Mouse (Mus musculus) thymus, postnatal 4 days (tissue): ENCODE measurements at regions not wholly inside any gene's neighbourhood (a gene's known extent, or its start where the extent isn't known, plus 50 kb on each side); places are given as distances from the start of the nearest gene placed in this dataset.

ENCODE experiments used
- DNase-seq: peaks from one replicate; pipeline ENCODE4 v3.0.0; 2021

GRCm38 (mm10) chr12:25323171-25323570, 226.2 kb upstream of the Id2 start:
- DNase-seq: no peak

DNA sequence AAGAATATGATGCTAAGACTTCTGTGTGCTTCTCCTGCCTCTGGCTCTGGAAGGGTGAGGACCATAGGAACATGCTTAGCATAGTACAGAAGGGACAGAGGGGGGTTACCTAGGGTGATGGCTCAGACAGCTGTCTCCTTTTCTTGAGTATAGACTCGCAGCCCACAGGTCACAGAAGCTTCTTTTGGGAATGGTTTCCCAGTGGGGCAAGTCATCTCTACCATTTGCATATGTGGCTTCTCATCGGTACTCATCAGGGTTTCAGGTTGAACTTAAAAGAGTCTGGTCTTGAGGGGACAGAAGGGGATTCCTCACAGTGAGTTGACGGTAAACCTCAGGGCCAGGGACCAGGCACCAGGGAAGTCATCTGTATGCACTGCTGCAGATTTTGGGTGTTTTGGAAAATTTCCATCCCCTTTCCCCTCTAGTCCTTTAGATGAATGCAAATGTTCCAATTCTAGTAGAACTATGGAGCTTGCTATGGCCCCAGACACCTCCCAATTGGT, 223.4 kb upstream of the Id2 start:
- no peak for DNase-seq

DNA sequence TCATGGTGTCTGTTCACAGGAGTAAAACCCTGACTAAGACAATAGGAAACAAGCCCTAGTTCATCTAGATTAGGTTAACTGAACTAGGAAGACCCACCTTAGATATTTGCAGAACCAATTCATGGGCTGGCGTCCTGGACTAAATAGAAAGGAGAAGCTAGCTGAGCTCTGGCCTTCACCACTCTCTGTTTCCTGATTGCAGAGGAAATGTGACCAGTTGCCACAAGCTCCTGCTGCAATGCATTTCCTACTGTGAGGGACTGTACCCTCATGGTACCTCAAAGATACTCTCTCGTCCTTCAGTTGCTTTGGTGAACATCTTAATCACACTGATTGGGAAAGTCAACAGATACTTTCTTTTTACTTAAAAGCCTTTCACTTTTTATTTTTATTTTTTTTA, 222.9 kb upstream of the Id2 start:
- no peak for DNase-seq

DNA sequence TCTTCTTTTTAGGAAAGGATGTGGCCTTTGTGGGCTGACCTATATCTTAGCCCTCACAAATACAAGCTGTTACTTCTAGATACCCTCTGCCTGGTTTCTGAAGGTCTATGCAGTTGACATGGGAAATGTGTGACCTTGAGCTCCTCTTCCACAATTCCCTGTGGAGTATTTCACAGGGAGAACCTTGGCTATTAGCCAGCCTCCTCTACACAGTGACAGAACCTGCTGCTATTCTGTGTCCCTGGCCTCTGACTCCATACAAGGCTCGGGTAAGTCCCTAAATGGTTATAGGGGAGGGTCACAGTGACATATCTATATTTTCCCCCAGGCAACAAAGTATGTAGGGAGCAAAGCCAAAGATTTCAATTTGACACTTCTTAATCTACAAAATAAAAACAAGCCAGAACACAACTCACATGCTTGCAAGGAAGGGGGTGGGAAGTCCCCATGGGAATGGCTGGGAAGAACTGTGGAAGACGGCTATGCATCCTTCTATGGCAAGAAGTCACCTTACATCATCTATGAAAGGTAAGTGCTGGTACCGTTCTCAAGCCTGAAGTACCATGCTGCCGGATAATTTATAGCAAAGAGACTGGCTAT, 221.2 kb upstream of the Id2 start:
- no peak for DNase-seq

GRCm38 (mm10) chr12:25315969-25316368, 219.0 kb upstream of the Id2 start:
- DNase-seq: peak; percentile 36

GRCm38 (mm10) chr12:25313212-25313611, 216.3 kb upstream of the Id2 start:
- DNase-seq: no peak

GRCm38 (mm10) chr12:25312390-25312789, 215.4 kb upstream of the Id2 start:
- no peak for DNase-seq

DNA sequence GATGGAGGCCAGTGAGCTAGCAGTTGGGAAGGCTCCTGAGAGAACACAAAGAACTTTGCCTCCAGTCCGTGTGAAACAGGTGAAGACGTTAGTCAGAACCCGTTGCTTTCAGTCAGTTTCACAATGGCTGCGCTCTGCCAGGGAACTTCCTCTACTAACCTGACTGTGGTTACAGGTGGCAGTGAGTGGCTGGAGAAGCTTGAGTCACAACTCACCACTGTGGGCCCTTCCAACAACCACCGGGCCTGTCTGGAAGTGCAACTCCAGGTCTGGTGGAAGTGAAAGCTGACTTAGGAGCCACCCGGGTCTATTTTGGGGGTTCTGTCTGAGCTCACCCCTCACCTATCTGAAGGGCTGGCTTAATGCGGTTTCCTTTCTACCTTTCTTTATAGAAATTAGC, 214.8 kb upstream of the Id2 start:
- DNase-seq: peak; percentile 50

DNA sequence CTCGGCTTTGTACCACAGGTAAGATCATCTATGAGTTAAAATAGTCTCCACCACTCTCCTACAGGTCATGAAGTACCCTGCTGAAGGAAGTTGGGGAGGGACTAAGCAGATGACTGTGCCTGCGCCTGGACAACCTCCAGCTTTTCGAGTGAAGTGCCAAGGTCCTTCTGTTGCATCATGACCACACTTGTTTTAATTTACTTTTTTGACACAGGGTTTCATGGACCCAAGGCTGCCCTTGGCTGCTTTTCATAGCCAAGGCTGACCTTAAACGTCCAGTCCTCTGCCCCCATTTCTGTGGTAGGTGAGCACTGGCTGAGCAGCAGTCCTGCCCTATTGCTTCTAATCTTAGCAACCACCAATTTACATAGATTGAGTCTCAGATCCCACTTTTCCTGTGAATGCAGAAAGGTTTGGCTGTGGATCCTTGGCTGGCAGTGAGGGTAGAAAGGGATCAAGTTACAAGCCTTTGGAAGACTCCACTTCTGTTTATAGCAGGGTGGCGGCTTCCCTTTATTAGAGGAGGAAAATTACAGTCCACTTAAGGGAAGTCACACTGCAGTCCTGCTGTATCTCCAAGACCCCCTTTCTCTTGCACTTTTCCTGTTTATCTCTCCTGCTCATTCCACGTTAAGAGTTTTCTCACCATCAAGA, 213.5 kb upstream of the Id2 start:
- no peak for DNase-seq

- DNase-seq: no peak
Observed at GRCm38 (mm10) chr12:25309234-25309633, 212.3 kb upstream of the Id2 start.

DNA sequence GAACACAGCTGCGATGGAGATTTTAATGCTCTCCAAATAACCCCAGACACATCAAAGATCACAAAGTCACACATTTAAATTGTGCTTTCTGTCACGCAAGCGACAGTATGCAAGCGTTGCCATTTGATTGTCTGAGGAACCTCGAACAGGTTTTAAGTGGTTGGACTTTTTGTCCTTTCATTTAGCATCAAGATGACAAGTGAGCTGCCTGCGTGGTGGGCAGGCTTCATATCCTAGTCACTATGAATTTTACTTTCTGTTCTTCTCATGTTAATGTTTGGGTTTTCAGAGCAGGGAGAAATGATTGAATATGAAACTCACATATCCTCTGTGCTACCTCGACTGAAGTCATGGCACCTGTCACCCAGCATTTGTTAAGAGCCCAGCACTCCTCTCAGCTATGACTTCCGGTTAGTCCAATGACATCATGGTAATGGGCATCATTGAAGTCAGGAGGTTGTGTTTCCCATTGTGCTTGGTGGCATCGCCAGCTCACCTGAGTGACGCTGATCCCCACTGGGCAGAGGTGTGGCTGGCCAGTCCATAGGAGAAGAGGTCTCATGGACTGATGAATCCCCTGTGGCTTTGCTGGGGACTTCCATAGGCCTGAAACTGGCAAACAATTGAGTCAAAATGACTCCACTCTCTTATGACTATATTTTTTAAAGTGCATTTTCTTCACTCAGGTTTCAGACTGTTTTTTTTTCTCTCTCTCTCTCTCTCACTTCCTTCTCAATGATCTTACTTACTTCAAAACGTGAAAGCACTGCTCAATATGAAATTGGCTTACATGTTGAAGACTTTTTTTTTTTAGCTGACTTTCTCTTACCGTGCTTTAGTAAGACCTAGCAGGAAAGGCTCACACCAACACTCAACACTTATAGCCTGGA, 209.1 kb upstream of the Id2 start:
- no peak for DNase-seq

DNA sequence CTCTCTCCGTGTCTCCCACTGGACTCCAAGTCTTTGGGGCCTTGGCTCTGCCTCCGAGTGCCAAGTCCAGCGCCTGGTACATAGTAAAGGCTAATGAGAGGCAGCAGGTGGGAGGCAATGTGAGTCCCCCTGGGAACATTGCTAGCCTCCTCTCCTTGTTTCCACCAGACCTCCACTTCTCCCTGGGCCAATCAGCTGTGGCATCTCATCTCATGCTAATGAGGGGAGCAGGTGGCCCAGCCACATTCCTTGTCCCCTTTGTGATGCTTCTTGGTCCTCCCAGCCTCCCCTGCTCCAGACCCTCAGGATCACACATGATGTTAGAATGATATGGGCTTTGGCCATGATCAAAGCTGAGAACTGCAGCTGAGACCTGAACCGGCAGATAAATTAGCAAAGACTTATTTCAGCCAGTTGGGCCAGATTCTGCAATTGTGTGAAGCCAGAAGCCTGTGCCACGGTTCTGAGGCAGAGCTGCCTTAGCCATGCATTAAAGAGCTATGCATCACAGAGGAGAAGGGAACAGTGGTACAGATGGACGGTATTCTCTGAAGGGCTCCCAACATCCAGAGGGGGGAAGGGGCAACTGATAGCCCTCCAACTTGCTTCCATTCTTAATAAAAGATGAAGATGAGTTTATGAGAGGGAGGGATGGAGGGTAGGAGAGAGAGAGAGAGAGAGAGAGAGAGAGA, 208.0 kb upstream of the Id2 start:
- no peak for DNase-seq

DNA sequence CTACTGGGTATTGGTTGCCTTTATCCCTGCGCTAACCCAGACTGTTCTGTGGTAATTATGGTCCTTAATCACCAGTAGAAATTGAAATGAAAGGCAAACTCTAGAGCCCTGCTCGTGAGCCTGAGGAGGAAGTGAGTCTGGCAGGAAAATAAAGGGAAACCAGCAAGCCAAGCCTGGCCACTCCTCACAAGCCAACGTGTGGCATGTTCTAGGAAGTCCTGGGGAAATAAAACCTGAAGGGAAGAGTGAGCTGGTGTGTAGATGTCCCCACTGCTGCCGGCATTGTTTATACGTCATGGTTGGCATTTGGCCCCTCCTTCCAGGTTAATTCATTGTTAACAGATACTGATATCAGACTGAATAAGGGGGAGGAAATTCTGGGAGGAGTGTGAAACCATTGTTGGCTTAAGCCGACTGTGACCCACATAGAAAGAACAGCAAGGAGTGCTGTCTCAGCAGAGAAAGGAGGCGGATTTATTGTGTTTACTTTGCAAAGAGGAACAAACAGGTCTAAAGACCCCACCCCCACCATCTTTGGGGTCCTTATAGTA, 206.6 kb upstream of the Id2 start:
- DNase-seq: no peak

- no peak for DNase-seq
Observed at GRCm38 (mm10) chr12:25300804-25301390, 204.0 kb upstream of the Id2 start.

GRCm38 (mm10) chr12:25299603-25300471, 202.9 kb upstream of the Id2 start:
- DNase-seq: no peak

GRCm38 (mm10) chr12:25298766-25299165, 201.8 kb upstream of the Id2 start:
- DNase-seq: no peak

GRCm38 (mm10) chr12:25297960-25298359, 201.0 kb upstream of the Id2 start:
- DNase-seq: no peak

GRCm38 (mm10) chr12:25296648-25297047, 199.7 kb upstream of the Id2 start:
- DNase-seq: no peak

GRCm38 (mm10) chr12:25294179-25295025, 197.5 kb upstream of the Id2 start:
- DNase-seq: no peak

DNA sequence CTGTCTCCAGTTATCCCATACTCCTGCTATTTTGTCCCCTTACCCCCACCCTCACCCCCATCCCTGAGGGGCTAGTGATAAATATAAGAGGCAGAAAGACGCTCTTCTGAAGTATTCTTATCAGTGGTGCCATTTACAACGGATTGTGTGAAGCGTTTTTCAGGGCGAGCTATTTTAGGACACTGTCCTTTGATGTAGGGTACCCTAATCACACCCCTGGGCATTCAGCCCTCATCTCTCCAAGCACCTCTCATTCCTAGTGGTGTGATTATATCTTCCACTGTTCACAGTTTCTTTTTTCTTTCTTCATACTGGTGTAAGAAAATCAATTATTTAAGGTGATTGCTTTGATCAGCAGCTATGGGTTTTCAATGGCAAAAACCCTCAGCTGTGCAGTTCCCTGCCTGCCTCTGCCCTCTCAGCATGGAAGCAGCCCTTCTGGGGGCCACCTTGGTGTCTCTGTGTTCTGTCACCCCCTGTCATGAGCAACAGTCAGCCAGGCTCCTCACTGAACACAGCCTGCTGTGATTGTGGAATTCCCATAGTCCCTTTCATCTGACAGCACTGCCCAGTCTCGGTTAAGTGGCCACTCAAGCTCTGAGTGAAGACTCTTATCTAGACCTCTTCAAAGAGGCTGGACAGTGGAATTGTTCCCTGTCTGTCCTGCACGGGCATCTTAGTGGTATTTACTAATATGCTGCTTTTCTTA, 196.7 kb upstream of the Id2 start:
- DNase-seq: no peak
